Mouse (Mus musculus): ENCODE measurements around the gene Cplx2.

GRCm38 (mm10) chr13:54405805-54406204 is 34.7 kb downstream of the Cplx2 start:
- no peak for TF ChIP-seq CTCF (IDR thresholded peaks at IDR 0.05; ENCODE audit: borderline replicate concordance, extremely low read depth, insufficient read depth, insufficient read length)
- no peak for TF ChIP-seq POLR2A (IDR thresholded peaks at IDR 0.05; ENCODE audit: borderline replicate concordance, extremely low read depth, insufficient read depth, insufficient read length, poor library complexity, severe bottlenecking)

Data from brain, embryonic 14.5 days (tissue).